Comparison of ENCODE assay signal across 10 mouse cellular contexts in genomic region chr12:55321642-55322291, GRCm38 (mm10). TPM values are rescaled to one million over a fixed set of nuclear protein-coding genes. Genes with fewer than 3 reads are reported as not detected.
DNase-seq lines count a peak whose midpoint lies in the region; ATAC-seq and TF ChIP-seq lines count a peak whose summit lies in the region.
"Had no signal": no experiment of that assay in that cellular context is flagged by ENCODE, and none has a peak within 500 bp of the region (broad histone marks: within the 10 kb centered on the region; RNA-seq: fewer than 3 reads in every experiment).

No protein-coding gene starts in this region.

- no peaks in the 10 kb centered on the region for H3K9me3 ChIP-seq in ES-Bruce4 (replicated peaks; ENCODE audit: control insufficient read depth, insufficient read depth, low read length, poor library complexity, severe bottlenecking)
- H3K9me3 ChIP-seq in embryonic facial prominence, embryonic 14.5 days (ENCODE audit: control insufficient read depth, low read length), result no peaks in the 10 kb centered on the region

- no peak for TF ChIP-seq CTCF in ES-Bruce4 (IDR thresholded peaks at IDR 0.05; ENCODE audit: low read depth, low read length)

- intact Hi-C loops in heart, postnatal 25 days (cut with DNase I), result no loop called here
- intact Hi-C loops in left cerebral cortex, postnatal 36 days (cut with DNase I), result no loop called here

- peak; percentile 35 to 73 for DNase-seq in heart, adult 9 months (ENCODE audit: low spot score in 2 of 2)
- DNase-seq in heart, postnatal 25 days (ENCODE audit: low spot score), result no peak
- peak; percentile 59 for DNase-seq in embryonic facial prominence, embryonic 14.5 days (ENCODE audit: low spot score)
- peak; percentile 52 for DNase-seq in kidney, postnatal 10 days
- no peak for DNase-seq in left cerebral cortex, postnatal 36 days (ENCODE audit: low spot score in 2 of 2)
- DNase-seq in urinary bladder, adult 18-20 months (ENCODE audit: low spot score in 2 of 2), result no peak
- DNase-seq: liver, postnatal 0 days had no signal

- TF ChIP-seq POLR2A in ES-Bruce4 (IDR thresholded peaks at IDR 0.05; ENCODE audit: insufficient read depth, low read length), result no peak

- H3K27me3 ChIP-seq in ES-Bruce4 (ENCODE audit: control insufficient read depth, insufficient read depth, low read length, poor library complexity, severe bottlenecking), result no peaks in the 10 kb centered on the region
- no peaks in the 10 kb centered on the region for H3K27me3 ChIP-seq in embryonic facial prominence, embryonic 14.5 days (replicated peaks; ENCODE audit: control insufficient read depth, insufficient read depth, low read length)

- no peaks in the 10 kb centered on the region for H3K4me1 ChIP-seq in ES-Bruce4 (ENCODE audit: control insufficient read depth, insufficient read depth, low read length)
- H3K4me1 ChIP-seq in embryonic facial prominence, embryonic 14.5 days (ENCODE audit: control insufficient read depth, insufficient read depth, low read length), result no peaks in the 10 kb centered on the region

- peak; percentile 78; the same call in 1 of the 2 replicates for ATAC-seq in embryonic facial prominence, embryonic 14.5 days (ENCODE audit: low read depth)
- no peak for ATAC-seq in monocyte, adult 5-6 weeks (replicated peaks; ENCODE audit: insufficient number of reproducible peaks, low FRiP score, low TSS enrichment, poor library complexity, severe bottlenecking)
- ATAC-seq: inflammation-experienced regulatory T-cells, adult 6 months; liver, postnatal 0 days had no signal

- H3K27ac ChIP-seq in ES-Bruce4 (ENCODE audit: insufficient read depth, low read length), result 0 out of 2 replicates have a peak overlapping the region, but pooled peaks have one; percentile 11
- H3K27ac ChIP-seq in embryonic facial prominence, embryonic 14.5 days (replicated peaks; ENCODE audit: low read depth, low read length), result peak overlapping the region; percentile 63

- peaks cover 2% of the 10 kb centered on the region; the same call in 1 of the 2 replicates for H3K36me3 ChIP-seq in ES-Bruce4 (ENCODE audit: control insufficient read depth, insufficient read depth, low read length, poor library complexity, severe bottlenecking)
- H3K36me3 ChIP-seq in embryonic facial prominence, embryonic 14.5 days (ENCODE audit: control insufficient read depth, insufficient read depth, low read length), result peaks cover 5% of the 10 kb centered on the region; the same call in 1 of the 2 replicates

- peak overlapping the region; percentile 1; the same call in 1 of the 2 replicates for H3K4me3 ChIP-seq in ES-Bruce4 (ENCODE audit: low read depth, low read length)
- no peak overlapping the region for H3K4me3 ChIP-seq in embryonic facial prominence, embryonic 14.5 days (ENCODE audit: low read depth, low read length)

- no peak for TF ChIP-seq EP300 in ES-Bruce4 (IDR thresholded peaks at IDR 0.05; ENCODE audit: insufficient read depth, low read depth, low read length)

- WGBS in embryonic facial prominence, embryonic 14.5 days, result 73% methylated on average over 18 of the region's 18 CpGs

- no peak overlapping the region for H3K4me2 ChIP-seq in embryonic facial prominence, embryonic 14.5 days (ENCODE audit: low read depth, low read length)

- no peak overlapping the region for H3K9ac ChIP-seq in ES-Bruce4 (ENCODE audit: low read depth, poor library complexity, severe bottlenecking)
- H3K9ac ChIP-seq in embryonic facial prominence, embryonic 14.5 days (ENCODE audit: low read depth, low read length), result 0 out of 2 replicates have a peak overlapping the region, but pooled peaks have one; percentile 8
- H3K9ac ChIP-seq: liver, postnatal 0 days had no signal

RNA-seq across cellular contexts. Expression of gene Ppp2r3c, which starts 19.0 kb away (rescaled TPM):
- total RNA-seq in heart, postnatal 25 days (2021), result 1 to 10 TPM; 8.3 to 9.3 TPM
- polyA plus RNA-seq in ES-Bruce4 (2011; ENCODE audit: insufficient read depth, insufficient read length, low read depth, missing spikeins), result 28.3 and 33.7 TPM in 2 replicates
- 12.4 and 12.6 TPM in 2 replicates for polyA plus RNA-seq in embryonic facial prominence, embryonic 14.5 days (2014; fragmentation: Nextera tagmentation; extraction: Ambion mirVana)
- 10 to 100 TPM; 11.0 to 13.0 TPM for total RNA-seq in left cerebral cortex, postnatal 36 days (2021)
- 28.2 to 34.0 TPM (median 32.2 TPM) in 3 replicates for total RNA-seq in monocyte, adult 5-6 weeks (2017)

RNA-seq across cellular contexts. Expression of gene 1110008L16Rik, which starts 22.4 kb away (rescaled TPM):
- total RNA-seq in heart, postnatal 25 days (2021), result 1 to 10 TPM; 9.1 to 9.5 TPM
- 32.6 and 34.1 TPM in 2 replicates for polyA plus RNA-seq in ES-Bruce4 (2011; ENCODE audit: insufficient read depth, insufficient read length, low read depth, missing spikeins)
- 12.1 and 13.9 TPM in 2 replicates for polyA plus RNA-seq in embryonic facial prominence, embryonic 14.5 days (2014; fragmentation: Nextera tagmentation; extraction: Ambion mirVana)
- 1 to 10 TPM; 7.5 to 8.7 TPM for total RNA-seq in left cerebral cortex, postnatal 36 days (2021)
- 3.5 to 7.1 TPM (median 5.1 TPM) in 3 replicates for total RNA-seq in monocyte, adult 5-6 weeks (2017)

Comparison
In these comparisons a context has a peak if more than half of its experiments do, and no peak if none do; other contexts are left out.
1. DNase-seq: peak in heart, adult 9 months (2 of 2), embryonic facial prominence, embryonic 14.5 days (single experiment) and kidney, postnatal 10 days (single experiment); none in heart, postnatal 25 days (single experiment), left cerebral cortex, postnatal 36 days (0 of 2) and urinary bladder, adult 18-20 months (0 of 2).